Mouse (Mus musculus) embryonic fibroblast, embryonic 13.5 days (primary cell): ENCODE measurements around the gene Rhoq.

Experiments used
- CTCF ChIP-seq: IDR thresholded peaks from 2 replicates; pipeline ENCODE4 v1.5.1; 2011; ENCODE audit warnings: mild to moderate bottlenecking, control low read depth, low read length, moderate library complexity, borderline replicate concordance; ENCODE audit not compliant: insufficient read depth
- POLR2A ChIP-seq: IDR thresholded peaks from 2 replicates; pipeline ENCODE4 v1.6.1; 2011; ENCODE audit warnings: low read depth, mild to moderate bottlenecking, control low read depth, low read length, moderate library complexity

DNA sequence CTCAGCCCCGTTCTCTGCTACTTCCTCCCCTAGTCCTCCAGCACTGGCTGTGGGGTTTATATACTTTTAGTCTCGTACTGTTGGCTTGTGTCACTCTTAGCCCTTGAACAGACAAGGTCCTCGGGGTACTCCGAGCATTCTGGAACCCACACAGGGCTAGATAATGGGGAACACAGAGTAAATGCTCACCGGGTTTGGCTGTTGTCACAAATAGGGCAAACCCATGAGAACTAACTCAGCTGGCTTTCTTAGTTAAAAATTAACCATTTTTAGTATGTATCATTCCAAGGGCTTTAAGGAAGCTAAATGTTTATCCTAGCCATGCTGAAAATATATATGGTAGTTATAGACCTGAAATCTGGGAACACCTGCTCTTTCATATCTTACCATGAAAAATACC lies 56.8 kb downstream of the Rhoq start:
- no peak for TF ChIP-seq CTCF
- no peak for TF ChIP-seq POLR2A
